Mouse (Mus musculus) cerebellum, adult 2 months (tissue): ENCODE data around the gene Bicc1. TPM values are rescaled to one million over a fixed set of nuclear protein-coding genes. Genes with fewer than 3 reads are reported as not detected.

Experiments used
- DNase-seq, 2 experiments: peaks; one replicate each; pipeline ENCODE4 v3.0.0; 2021
- H3K27ac ChIP-seq: fragments of 200-500 bp; 2 replicates; pipeline ENCODE4 v1.5.1; 2012; ENCODE audit warnings: low read length, control low read depth, inconsistent platforms; ENCODE audit not compliant: insufficient read depth
- H3K27me3 ChIP-seq: fragments of 200-500 bp; 2 replicates; pipeline ENCODE4 v1.6.1; 2012; ENCODE audit warnings: inconsistent platforms, mild to moderate bottlenecking, low read length, moderate library complexity; ENCODE audit not compliant: control insufficient read depth, insufficient read depth
- H3K4me1 ChIP-seq: fragments of 200-500 bp; 2 replicates; pipeline ENCODE4 v1.6.1; 2011; ENCODE audit warnings: low read length; ENCODE audit not compliant: control insufficient read depth, insufficient read depth
- H3K4me3 ChIP-seq: fragments of 200-500 bp; replicated peaks from 2 replicates; pipeline ENCODE3; 2011; ENCODE audit warnings: mild to moderate bottlenecking, low read depth, low read length, control low read depth; ENCODE audit not compliant: insufficient read depth
- CTCF ChIP-seq: fragments of 200-500 bp; IDR thresholded peaks from 2 replicates; pipeline ENCODE4 v1.5.1; 2011; ENCODE audit warnings: low read depth, mild to moderate bottlenecking, control low read depth, low read length, moderate library complexity, borderline replicate concordance; ENCODE audit not compliant: insufficient read depth
- POLR2A ChIP-seq: fragments of 200-500 bp; IDR thresholded peaks from 2 replicates; pipeline ENCODE4 v1.6.1; 2011; ENCODE audit warnings: low read length, control low read depth, borderline replicate concordance; ENCODE audit not compliant: insufficient read depth
- WGBS: fragments of 180-500 bp; shearing (Covaris S2); methylation state at CpG from one replicate; pipeline ENCODE4 v1.1.7; 2018; 5-methylcytosine and 5-hydroxymethylcytosine counted together
- polyA plus RNA-seq: library from polyadenylated mRNA; depleted of rRNA; stranded (reverse); fragments of >200 nt; gene quantifications from 2 replicates; pipeline ENCODE4 v1.2.3, GENCODE M21; 2012

Bicc1 gene
- polyA plus RNA-seq, 1 experiment = 2.6 TPM

DNA sequence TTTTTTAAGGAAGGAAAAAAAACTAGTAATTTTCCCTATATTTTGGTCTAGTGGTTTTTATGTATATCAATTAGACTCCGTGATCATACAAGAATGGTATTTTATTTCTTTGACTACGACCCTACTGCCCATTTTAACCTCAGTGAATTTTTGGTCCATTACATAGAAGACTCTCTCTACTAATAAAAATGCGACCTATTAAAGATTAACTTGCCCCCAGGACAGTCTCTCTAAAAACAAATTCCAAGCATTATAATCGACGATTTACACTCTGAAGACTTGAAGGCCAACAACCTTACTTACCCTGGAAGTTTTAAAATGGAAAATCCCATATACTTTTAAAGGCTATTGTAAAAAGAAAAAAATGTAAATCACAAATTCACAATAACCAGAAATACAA is 2.9 kb downstream of the Bicc1 start:
- no peak for DNase-seq
- H3K27me3 ChIP-seq = peaks cover 2% of the 10 kb centered on the region; the same call in 1 of the 2 replicates
- no peaks in the 10 kb centered on the region for H3K4me1 ChIP-seq
- no peak overlapping the region for H3K4me3 ChIP-seq
- no peak for TF ChIP-seq CTCF
- no peak for TF ChIP-seq POLR2A
- H3K27ac ChIP-seq = no peak overlapping the region
- WGBS = 96% methylated on average over 5 of the region's 5 CpGs

DNA sequence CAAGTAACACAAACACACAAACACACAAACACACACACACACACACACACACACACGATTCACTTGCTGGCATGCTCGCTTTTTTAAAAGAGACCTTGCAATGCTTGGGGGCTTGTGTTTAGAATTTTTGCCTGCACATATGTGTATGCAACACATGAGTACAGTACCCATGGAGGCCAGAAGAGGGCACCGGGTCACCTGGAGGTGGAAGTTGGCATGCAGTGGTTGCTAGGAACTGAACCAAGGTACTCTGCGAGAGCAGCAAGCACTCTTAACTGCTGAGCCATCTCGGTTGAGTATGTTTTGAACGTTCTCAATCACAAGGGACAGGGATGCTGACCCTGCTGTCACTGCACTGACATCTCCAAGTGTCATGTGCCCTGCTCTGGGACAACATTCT is 5.9 kb downstream of the Bicc1 start:
- TF ChIP-seq POLR2A (no peak), CTCF (no peak)
- DNase-seq = no peak
- Histone ChIP-seq H3K4me3 (no peak overlapping the region), H3K27me3 (no peaks in the 10 kb centered on the region), H3K27ac (no peak overlapping the region), H3K4me1 (no peaks in the 10 kb centered on the region)
- WGBS = 95% methylated on average over 6 of the region's 6 CpGs

DNA sequence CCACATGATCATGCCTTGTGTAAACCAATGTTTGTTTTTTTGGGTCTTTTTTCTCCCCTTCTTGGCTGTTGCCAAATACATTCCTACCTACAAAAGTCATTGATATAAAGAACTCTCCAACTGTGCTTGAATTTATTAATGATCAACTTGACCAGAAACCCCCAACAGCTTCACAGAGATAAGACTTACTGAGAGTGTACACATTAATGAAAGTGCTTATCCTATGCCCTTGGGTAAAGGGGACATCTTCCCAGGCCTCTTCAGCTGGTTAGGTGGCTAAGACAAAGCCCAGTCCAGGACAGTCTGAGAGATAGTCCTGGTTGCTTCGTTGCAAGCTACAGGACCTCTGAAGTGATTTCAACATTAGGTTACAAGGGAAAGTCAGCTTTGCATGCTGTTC is 6.4 kb downstream of the Bicc1 start:
- Histone ChIP-seq H3K27me3 (no peaks in the 10 kb centered on the region), H3K27ac (no peak overlapping the region), H3K4me3 (no peak overlapping the region), H3K4me1 (no peaks in the 10 kb centered on the region)
- TF ChIP-seq POLR2A = no peak
- no peak for TF ChIP-seq CTCF
- DNase-seq = no peak
- 86% methylated on average over 1 of the region's 1 CpGs for WGBS

DNA sequence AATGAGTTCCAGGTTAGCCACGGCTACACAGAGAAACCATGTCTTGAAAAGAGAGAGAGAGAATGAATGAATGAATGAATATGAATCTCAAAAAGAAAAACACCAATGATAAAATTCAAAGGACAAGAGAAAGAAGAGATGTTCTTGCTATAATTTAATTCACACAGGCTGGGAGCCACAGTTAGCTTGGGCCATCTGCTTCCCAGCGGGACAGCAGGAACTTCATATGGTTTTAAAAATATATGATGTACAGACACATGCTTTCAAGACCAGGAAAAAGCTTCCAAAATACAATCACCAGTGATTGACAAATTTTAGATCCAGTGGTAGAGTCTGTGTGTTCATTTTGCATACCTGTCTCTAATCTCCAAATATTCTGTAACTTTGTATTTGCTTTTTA is 9.0 kb downstream of the Bicc1 start:
- H3K4me1 ChIP-seq = no peaks in the 10 kb centered on the region
- DNase-seq = no peak
- H3K27me3 ChIP-seq = no peaks in the 10 kb centered on the region
- TF ChIP-seq POLR2A (no peak), CTCF (no peak)
- 91% methylated on average over 2 of the region's 2 CpGs for WGBS
- no peak overlapping the region for H3K27ac ChIP-seq
- H3K4me3 ChIP-seq = no peak overlapping the region

DNA sequence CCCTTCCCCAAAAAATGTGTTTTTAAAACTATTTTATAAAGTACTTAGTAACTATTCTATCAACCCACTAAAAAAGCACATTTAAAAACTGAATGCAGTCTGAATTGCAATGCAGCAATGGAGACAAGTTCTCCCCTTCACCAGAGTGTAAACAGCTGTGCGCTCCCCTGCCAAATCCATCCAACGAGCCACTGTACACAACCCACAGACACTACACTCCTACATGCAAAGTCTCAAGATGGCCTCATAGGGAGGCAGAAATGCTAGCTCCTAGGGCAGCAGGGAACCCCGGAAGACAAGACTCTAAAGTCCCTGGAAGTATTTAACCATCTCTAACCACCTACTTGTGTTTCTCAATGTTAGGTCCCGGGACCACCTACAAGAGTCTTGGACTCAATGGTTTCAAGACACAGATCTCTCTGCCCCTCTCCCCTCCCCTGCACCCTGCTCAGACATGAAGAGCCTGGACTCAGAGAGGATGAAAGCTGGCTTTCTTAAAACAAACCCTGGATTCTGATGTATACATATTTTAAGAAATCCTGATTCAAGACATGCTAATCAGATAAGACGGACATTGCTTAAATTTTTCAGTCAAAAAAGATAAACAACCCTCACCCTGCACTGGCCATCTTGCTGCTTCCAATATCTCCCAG is 10.4 kb downstream of the Bicc1 start:
- Histone ChIP-seq H3K27ac (no peak overlapping the region), H3K4me1 (no peaks in the 10 kb centered on the region), H3K4me3 (no peak overlapping the region), H3K27me3 (no peaks in the 10 kb centered on the region)
- no peak for DNase-seq
- WGBS = 85% methylated on average over 5 of the region's 5 CpGs
- TF ChIP-seq CTCF (no peak), POLR2A (no peak)

DNA sequence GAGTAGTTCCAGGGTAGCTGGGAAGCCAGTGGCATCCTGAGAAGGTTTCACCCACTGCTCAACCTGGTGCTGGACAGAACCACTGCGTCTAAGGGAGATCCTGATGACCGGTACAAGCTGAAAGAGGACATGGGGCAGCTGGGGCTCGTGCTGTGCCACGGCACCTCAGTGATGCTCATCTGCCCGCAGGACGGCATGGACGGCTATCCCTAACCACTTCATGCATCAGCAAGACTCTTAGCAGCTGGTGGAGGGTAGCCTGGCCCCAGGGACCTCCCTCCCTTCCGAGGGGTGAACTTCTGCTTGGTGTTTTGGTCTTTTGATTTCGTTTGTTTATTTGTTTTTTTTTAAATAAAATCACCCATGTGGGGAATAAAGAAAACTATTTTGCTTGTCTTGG is 11.3 kb downstream of the Bicc1 start:
- TF ChIP-seq CTCF = no peak
- TF ChIP-seq POLR2A = no peak
- H3K27ac ChIP-seq = no peak overlapping the region
- 86% methylated on average over 9 of the region's 9 CpGs for WGBS
- H3K4me3 ChIP-seq = no peak overlapping the region
- H3K4me1 ChIP-seq = no peaks in the 10 kb centered on the region
- no peaks in the 10 kb centered on the region for H3K27me3 ChIP-seq
- DNase-seq = no peak

DNA sequence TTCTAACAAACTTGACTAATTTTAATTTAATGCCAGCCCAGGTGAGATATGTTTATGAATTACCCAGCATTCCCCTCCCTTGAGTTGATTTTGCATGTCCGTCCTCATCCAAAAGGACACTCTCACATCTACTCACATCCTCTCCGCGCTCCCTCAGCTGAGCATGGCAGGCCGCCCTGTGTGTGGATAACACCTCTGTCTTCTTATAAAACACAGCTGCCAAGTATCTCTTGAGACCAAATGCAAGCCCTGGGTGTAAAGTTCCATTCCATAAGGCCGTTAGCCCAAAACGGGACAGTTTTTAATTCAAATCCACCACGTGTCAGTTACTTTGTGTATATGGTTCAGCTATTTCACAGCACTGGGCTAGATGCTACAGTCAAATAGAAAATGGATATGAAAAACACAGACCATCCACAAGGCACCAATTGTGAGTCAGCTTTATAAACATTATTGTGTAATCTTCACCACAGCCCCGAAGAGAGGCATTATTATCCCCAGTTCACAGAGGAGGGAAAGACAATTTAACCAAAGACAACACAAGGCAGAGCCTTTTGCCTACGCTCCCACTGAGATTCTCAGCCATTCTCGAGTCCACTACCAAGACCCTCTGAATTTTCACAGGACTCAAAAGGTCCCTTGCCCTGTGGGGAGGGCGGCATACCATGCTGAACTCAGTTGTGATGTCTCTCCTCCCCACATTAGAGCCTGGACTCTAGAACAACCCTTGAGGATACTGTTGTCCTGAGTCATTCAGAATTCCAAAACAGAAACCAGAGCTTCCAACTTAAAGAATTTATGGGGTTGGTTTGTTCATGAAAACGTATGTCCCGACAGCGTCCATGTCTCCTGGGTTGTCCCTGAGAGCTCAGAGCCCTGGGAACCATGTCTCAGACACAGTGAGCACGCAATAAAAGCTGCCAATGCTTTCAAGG is 12.6 kb downstream of the Bicc1 start:
- TF ChIP-seq CTCF (no peak), POLR2A (no peak)
- Histone ChIP-seq H3K27ac (no peak overlapping the region), H3K27me3 (no peaks in the 10 kb centered on the region), H3K4me3 (no peak overlapping the region), H3K4me1 (no peaks in the 10 kb centered on the region)
- 86% methylated on average over 15 of the region's 15 CpGs for WGBS
- no peak for DNase-seq

DNA sequence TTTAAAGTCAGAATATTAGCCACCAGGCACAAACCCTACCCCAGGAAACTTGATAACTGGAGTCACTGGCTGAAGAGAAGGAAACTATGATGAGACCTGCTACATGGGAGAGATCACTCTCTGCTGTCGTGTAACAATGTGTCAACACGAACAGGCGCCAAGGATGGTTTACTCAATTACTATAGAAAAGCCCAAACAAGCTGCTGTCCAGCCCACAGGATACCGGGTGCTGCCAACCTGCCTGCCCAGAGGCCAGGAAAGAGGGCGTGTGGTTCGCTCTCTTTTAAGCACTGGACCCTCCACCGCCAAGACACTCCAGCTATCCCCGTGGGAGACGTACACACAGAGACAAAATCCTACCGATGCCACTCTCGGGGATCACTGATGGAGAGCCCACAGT is 13.7 kb downstream of the Bicc1 start:
- Histone ChIP-seq H3K27me3 (no peaks in the 10 kb centered on the region), H3K4me3 (no peak overlapping the region), H3K4me1 (no peaks in the 10 kb centered on the region), H3K27ac (no peak overlapping the region)
- 33% methylated on average over 11 of the region's 11 CpGs for WGBS
- TF ChIP-seq CTCF (no peak), POLR2A (no peak)
- DNase-seq = no peak

DNA sequence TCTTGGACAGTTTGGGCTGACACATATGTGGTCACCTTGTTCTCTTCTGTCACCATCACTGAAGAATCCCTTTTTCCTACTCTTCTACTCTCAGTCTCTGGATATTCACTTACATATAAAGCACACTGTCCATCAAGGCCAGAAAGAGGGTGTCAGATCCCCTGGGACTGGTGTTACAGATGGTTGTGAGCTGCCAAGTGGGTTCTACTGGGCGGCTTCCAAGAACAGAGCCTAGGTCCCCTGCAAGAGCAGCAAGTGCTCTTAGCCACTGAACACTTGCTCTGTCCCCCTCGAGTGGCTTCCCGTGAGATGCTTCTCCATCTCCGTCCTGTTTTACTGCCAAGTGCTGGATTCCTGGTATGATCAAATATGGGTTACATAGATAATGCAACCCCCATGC is 15.3 kb downstream of the Bicc1 start:
- DNase-seq = no peak
- Histone ChIP-seq H3K4me3 (no peak overlapping the region), H3K27me3 (no peaks in the 10 kb centered on the region), H3K4me1 (no peaks in the 10 kb centered on the region), H3K27ac (no peak overlapping the region)
- 81% methylated on average over 4 of the region's 4 CpGs for WGBS
- no peak for TF ChIP-seq POLR2A
- no peak for TF ChIP-seq CTCF
